8 mouse cellular contexts compared by ENCODE assay signal in genomic region chr10:24222911-24223310, GRCm38 (mm10). TPM values are rescaled to one million over a fixed set of nuclear protein-coding genes. Genes with fewer than 3 reads are reported as not detected.
DNase-seq lines count a peak whose midpoint lies in the region; ATAC-seq and TF ChIP-seq lines count a peak whose summit lies in the region.

No protein-coding gene starts in this region.

- peaks cover 4 to 12% of the 10 kb centered on the region in 2 experiments for H3K4me1 ChIP-seq in heart, embryonic 14.5 days (ENCODE audit: control insufficient read depth in 2 of 2, insufficient read depth in 2 of 2, low read length in 2 of 2)
- no peaks in the 10 kb centered on the region for H3K4me1 ChIP-seq in heart, adult 2 months (ENCODE audit: control insufficient read depth, insufficient read depth, low read length)
- no peaks in the 10 kb centered on the region for H3K4me1 ChIP-seq in brown adipose tissue, adult 24 weeks (ENCODE audit: control insufficient read depth, insufficient read depth, insufficient read length, low read length)
- peaks cover 19% of the 10 kb centered on the region for H3K4me1 ChIP-seq in hindbrain, embryonic 13.5 days (replicated peaks)
- H3K4me1 ChIP-seq in midbrain, embryonic 11.5 days (ENCODE audit: control insufficient read depth, insufficient read depth, low read length) = peaks cover 10% of the 10 kb centered on the region

- peaks cover 36% of the 10 kb centered on the region for H3K27me3 ChIP-seq in heart, embryonic 14.5 days (ENCODE audit: control insufficient read depth, insufficient read depth, low read length)
- peaks cover 7% of the 10 kb centered on the region for H3K27me3 ChIP-seq in heart, adult 2 months (ENCODE audit: control insufficient read depth, insufficient read depth, low read length)
- H3K27me3 ChIP-seq in hindbrain, embryonic 13.5 days = peaks cover 56% of the 10 kb centered on the region
- peaks cover 23% of the 10 kb centered on the region for H3K27me3 ChIP-seq in midbrain, embryonic 11.5 days (ENCODE audit: control insufficient read depth, insufficient read depth, low read length)

- no peak overlapping the region for H3K27ac ChIP-seq in heart, embryonic 14.5 days (replicated peaks in 1 of 2; ENCODE audit: control insufficient read depth in 1 of 2, insufficient read depth in 1 of 2, low read depth in 2 of 2, low read length in 2 of 2)
- H3K27ac ChIP-seq in heart, adult 2 months = no peak overlapping the region
- no peak overlapping the region for H3K27ac ChIP-seq in brown adipose tissue, adult 24 weeks (replicated peaks; ENCODE audit: low read depth, low read length)
- H3K27ac ChIP-seq in hindbrain, embryonic 13.5 days = no peak overlapping the region
- H3K27ac ChIP-seq in midbrain, embryonic 11.5 days (ENCODE audit: low read depth, low read length) = no peak overlapping the region

- 22% methylated on average over 6 of the region's 6 CpGs for WGBS in heart, embryonic 14.5 days
- WGBS in heart, adult 2 months = 16% methylated on average over 6 of the region's 6 CpGs
- WGBS in hindbrain, embryonic 13.5 days = 12% methylated on average over 6 of the region's 6 CpGs
- WGBS in midbrain, embryonic 11.5 days = 7% methylated on average over 6 of the region's 6 CpGs

- DNase-seq in heart, adult 2 months = no peak
- DNase-seq in midbrain, embryonic 11.5 days (ENCODE audit: low spot score, missing footprints) = peak; percentile 92
- DNase-seq in thymus, postnatal 14 days = no peak
- DNase-seq in layer of hippocampus, postnatal 25 days (ENCODE audit: extremely low spot score in 1 of 2, low spot score in 1 of 2) = no peak
- DNase-seq in gastrocnemius, postnatal 10 days = no peak

- H3K9me3 ChIP-seq in heart, embryonic 14.5 days (ENCODE audit: control insufficient read depth, low read length) = no peaks in the 10 kb centered on the region
- H3K9me3 ChIP-seq in hindbrain, embryonic 13.5 days = no peaks in the 10 kb centered on the region
- no peaks in the 10 kb centered on the region for H3K9me3 ChIP-seq in midbrain, embryonic 11.5 days (ENCODE audit: control insufficient read depth, low read length)

- H3K4me2 ChIP-seq in heart, embryonic 14.5 days (ENCODE audit: low read length) = peak overlapping the region; percentile 95
- peak overlapping the region; percentile 88 for H3K4me2 ChIP-seq in hindbrain, embryonic 13.5 days
- peak overlapping the region; percentile 83 for H3K4me2 ChIP-seq in midbrain, embryonic 11.5 days

- TF ChIP-seq EP300 in heart, adult 2 months (IDR thresholded peaks at IDR 0.05; ENCODE audit: insufficient read depth, low read depth, low read length) = no peak

- TF ChIP-seq POLR2A in heart, adult 2 months (IDR thresholded peaks at IDR 0.05; ENCODE audit: insufficient read depth, low read depth, low read length) = no peak

- H3K79me2 ChIP-seq in heart, adult 2 months (replicated peaks; ENCODE audit: control insufficient read depth, insufficient read depth, low read length) = no peaks in the 10 kb centered on the region

- peak overlapping the region; percentile 51 to 58 for H3K4me3 ChIP-seq in heart, embryonic 14.5 days (ENCODE audit: control insufficient read depth in 1 of 2, insufficient read depth in 1 of 2, low read depth in 1 of 2, low read length in 2 of 2)
- H3K4me3 ChIP-seq in heart, adult 2 months = no peak overlapping the region; the same call in 1 of the 2 replicates
- peak overlapping the region; percentile 27; the same call in 1 of the 2 replicates for H3K4me3 ChIP-seq in brown adipose tissue, adult 24 weeks (ENCODE audit: insufficient read depth, low read depth, low read length)
- H3K4me3 ChIP-seq in hindbrain, embryonic 13.5 days = peak overlapping the region; percentile 51
- peak overlapping the region; percentile 44 for H3K4me3 ChIP-seq in midbrain, embryonic 11.5 days (ENCODE audit: low read depth, low read length)

- intact Hi-C loops in heart, adult 2 months (cut with DNase I) = no loop called here

- ATAC-seq in heart, embryonic 14.5 days (ENCODE audit: insufficient number of reproducible peaks, insufficient read depth, low FRiP score, low read depth) = no peak
- ATAC-seq in hindbrain, embryonic 13.5 days (ENCODE audit: low FRiP score) = no peak; the same call in 1 of the 2 replicates
- 0 out of 2 replicates have a peak, but pooled peaks have one; percentile 18 for ATAC-seq in midbrain, embryonic 11.5 days (ENCODE audit: low FRiP score)

- H3K9ac ChIP-seq in heart, embryonic 14.5 days (ENCODE audit: low read length) = peak overlapping the region; percentile 61
- no peak overlapping the region for H3K9ac ChIP-seq in heart, adult 2 months (ENCODE audit: low read depth, low read length)
- no peak overlapping the region; the same call in 1 of the 2 replicates for H3K9ac ChIP-seq in hindbrain, embryonic 13.5 days
- H3K9ac ChIP-seq in midbrain, embryonic 11.5 days (ENCODE audit: low read length) = peak overlapping the region; percentile 47

- TF ChIP-seq CTCF in heart, adult 2 months (IDR thresholded peaks at IDR 0.05) = no peak

- no peaks in the 10 kb centered on the region for H3K36me3 ChIP-seq in heart, embryonic 14.5 days (ENCODE audit: control insufficient read depth, insufficient read depth, low read length)
- no peaks in the 10 kb centered on the region for H3K36me3 ChIP-seq in heart, adult 2 months (ENCODE audit: control insufficient read depth, insufficient read depth, low read length)
- no peaks in the 10 kb centered on the region for H3K36me3 ChIP-seq in hindbrain, embryonic 13.5 days
- H3K36me3 ChIP-seq in midbrain, embryonic 11.5 days (ENCODE audit: control insufficient read depth, insufficient read depth, low read length) = no peaks in the 10 kb centered on the region

RNA-seq across cellular contexts. Expression of gene Moxd1, which starts 0.4 kb away (rescaled TPM):
- 9.1 and 10.4 TPM in 2 replicates for polyA plus RNA-seq in heart, embryonic 14.5 days (2014; fragmentation: Nextera tagmentation; extraction: Ambion mirVana)
- under 1 TPM; 0.32 to 0.50 TPM for total RNA-seq in heart, adult 2 months (2021)
- polyA plus RNA-seq in heart, adult 2 months (2012; rRNA removed) = 0.53 and 1.3 TPM in 2 replicates
- 0.55 TPM in 1 of 2 replicates, not detected in the other for polyA plus RNA-seq in brown adipose tissue, adult 24 weeks (2012; ENCODE audit: insufficient read depth, insufficient read length, missing spikeins)
- polyA plus RNA-seq in hindbrain, embryonic 13.5 days (2015; fragmentation: Nextera tagmentation; extraction: Ambion mirVana) = 8.6 and 9.6 TPM in 2 replicates
- 1.8 and 3.9 TPM in 2 replicates for polyA plus RNA-seq in midbrain, embryonic 11.5 days (2014; fragmentation: Nextera tagmentation; extraction: Ambion mirVana)
- 1 to 10 TPM; 7.5 to 8.5 TPM for total RNA-seq in layer of hippocampus, postnatal 25 days (2021)
- 1 to 10 TPM in 1 of 2 experiments, under 1 TPM in 1; 0.89 to 3.1 TPM for total RNA-seq in gastrocnemius, postnatal 10 days (2021)

Comparison
In these comparisons a context has a peak if more than half of its experiments do, and no peak if none do; other contexts are left out.
1. H3K9ac ChIP-seq: peak in heart, embryonic 14.5 days (single experiment) and midbrain, embryonic 11.5 days (single experiment); none in heart, adult 2 months (single experiment) and hindbrain, embryonic 13.5 days (single experiment).
2. Peak in every context shown above with its lines, with median percentiles within 50 percentile points of each other: H3K4me2 ChIP-seq.